Mouse (Mus musculus) adipose tissue, adult 10 weeks (tissue): ENCODE measurements around the gene Elavl1. TPM values are rescaled to one million over a fixed set of nuclear protein-coding genes. Genes with fewer than 3 reads are reported as not detected.

Source experiments
- polyA plus RNA-seq: library from polyadenylated mRNA; stranded (reverse); fragments of 350-450 nt; fragmentation: Illumina TruSeq; extraction: RNeasy Lipid Tissue Mini Kit (QIAGEN cat#74804); gene quantifications from one replicate; pipeline ENCODE4 v1.2.3, GENCODE M21; 2014; ENCODE audit warnings: low read depth, low replicate concordance

The Elavl1 gene
- 31.8 TPM for polyA plus RNA-seq

GRCm38 (mm10) chr8:4324983-4325750, at the start of gene Elavl1, which contains the start of gene Ccl25:
Gene Elavl1 (minus strand): TSS chr8:4325413.
Gene Ccl25 (plus strand): TSS chr8:4325210.

GRCm38 (mm10) chr8:4275275-4276110, 49.7 kb downstream of the Elavl1 start, which contains the start of gene Timm44:
Gene Timm44 (minus strand): TSS chr8:4275913.

GRCm38 (mm10) chr8:4259125-4259804, 65.9 kb downstream of the Elavl1 start, which contains the start of gene Ctxn1:
Gene Ctxn1 (minus strand): TSS chr8:4259274.

DNA sequence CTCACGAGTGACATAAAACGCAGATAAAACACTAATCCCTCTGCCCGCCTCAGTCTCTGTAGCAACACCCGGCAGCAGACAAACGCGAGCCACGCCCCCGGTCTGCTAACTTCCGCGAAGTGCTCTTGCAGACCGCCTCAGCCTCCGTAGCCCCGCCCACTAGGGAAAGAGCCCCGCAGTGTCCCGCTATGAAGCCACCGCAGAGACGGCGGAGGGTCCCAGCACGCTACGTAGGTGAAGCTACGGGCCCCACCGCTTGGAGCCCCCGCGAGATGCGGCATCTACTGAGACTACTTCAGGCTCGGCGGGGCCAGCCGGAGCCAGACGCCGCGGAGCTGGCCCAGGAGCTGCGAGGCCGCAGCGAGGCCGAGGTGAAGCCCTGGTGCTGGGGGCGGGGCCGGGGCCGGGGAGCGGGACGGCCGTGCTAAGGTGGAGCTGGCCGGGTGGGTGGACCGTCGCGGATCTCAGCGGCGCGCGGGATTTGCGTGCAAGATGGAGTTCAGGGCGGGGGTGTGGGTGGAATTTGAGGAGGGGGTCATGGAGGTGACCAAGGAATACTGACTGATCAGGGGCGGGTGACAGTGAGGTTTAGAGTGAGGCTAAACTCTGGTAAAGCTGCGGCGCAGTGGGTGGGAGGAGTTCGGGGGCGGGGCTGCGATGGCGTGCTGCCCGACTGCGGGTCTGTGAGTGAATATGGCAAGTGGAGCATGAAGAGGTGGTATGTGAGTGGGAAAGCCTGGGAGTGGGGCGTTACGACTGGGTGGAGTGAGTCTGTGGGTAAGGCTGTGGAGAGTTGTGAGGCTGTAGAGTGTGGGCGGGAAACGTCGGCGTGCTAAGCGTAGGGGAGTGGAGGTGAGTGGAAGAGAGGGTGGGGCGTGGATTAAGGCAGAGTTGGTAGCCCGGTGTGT, 72.0 kb downstream of the Elavl1 start, which contains the start of gene Snapc2:
TSS of gene Snapc2 (plus strand) at position 147 of the 908 bp plus-strand sequence.

DNA sequence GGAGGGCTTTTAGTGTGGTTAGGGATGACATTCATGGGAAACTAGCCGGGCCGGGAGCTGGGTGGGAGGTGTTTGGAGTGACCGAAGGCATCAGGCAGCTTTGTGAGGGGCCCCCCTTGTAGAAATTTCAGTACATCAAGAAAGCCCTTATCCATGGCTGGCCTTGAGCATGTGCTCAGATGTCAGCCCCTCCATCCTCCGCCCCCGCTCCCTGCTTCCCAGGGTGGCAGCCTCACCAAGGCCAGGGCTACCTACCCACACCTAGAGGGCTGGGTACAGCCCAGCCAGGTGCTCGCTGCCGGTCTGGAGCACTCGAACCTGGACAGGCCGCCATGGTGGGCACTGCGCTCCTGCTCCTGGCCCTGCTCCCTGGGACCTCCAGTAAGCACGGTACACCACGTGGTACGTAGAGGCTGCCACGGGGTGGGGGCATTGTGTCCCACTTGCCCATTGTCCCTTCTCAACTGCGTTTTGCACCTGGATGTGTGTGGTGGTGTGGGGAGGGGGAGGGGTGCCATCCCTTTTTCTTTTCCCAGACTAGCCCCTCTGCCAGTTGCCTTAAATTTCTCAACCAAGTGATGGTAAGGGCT, 77.2 kb downstream of the Elavl1 start, which contains the start of gene Tgfbr3l:
TSS of gene Tgfbr3l (plus strand) at position 264 of the 590 bp plus-strand sequence.

DNA sequence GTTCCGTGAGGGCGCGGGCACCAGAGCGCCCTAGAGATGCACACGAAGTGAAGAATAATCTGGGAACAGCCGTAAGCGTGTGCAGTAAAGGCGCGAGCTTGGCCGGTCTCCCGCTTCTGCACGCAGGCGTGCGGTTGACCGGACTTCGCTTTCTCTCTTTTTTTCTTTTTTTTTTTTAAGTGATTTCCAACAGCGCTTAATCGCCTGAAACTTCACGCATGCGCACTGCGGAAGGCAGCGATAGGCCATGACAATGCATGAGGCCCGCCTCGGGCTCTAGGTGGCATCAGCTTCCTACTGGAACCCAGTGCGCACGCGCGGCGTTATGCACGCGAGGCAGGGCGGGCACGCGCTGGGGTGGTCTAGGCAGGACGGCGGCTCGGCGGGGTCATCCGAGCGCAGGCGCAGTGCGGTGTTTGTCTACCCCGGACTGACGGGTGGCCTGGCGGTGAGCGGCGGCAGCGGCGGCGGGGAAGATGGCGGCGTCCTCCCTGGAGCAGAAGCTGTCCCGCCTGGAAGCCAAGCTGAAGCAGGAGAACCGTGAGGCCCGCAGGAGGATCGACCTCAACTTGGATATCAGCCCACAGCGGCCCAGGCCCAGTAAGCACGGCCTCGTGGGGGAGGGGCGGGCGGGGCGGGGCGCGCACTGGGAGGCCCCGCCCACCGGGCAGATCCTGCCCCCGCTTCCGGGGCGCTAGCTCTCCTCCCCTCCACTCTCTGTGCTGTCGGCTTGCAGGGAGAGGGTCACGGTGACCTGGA, 86.6 kb downstream of the Elavl1 start, which contains the start of the genes Map2k7 and Gm49320:
TSS of gene Map2k7 (plus strand) at position 307 of the 759 bp plus-strand sequence.
TSS of gene Gm49320 (plus strand) at position 432 of the 759 bp plus-strand sequence.

Other genes starting within 250 kb of the Elavl1 start
- 46.3 TPM for gene Cd209f, start 219.6 kb downstream of the Elavl1 start, polyA plus RNA-seq
- 17.3 TPM for gene Cd209g, start 191.3 kb downstream of the Elavl1 start, polyA plus RNA-seq
- 28.6 TPM for gene Evi5l, start 158.8 kb downstream of the Elavl1 start, polyA plus RNA-seq
- 0.19 TPM for gene Prr36, start 108.0 kb downstream of the Elavl1 start, polyA plus RNA-seq
- 5.9 TPM for gene Lrrc8e, start 98.6 kb downstream of the Elavl1 start, polyA plus RNA-seq
- gene Map2k7, start 86.7 kb downstream of the Elavl1 start, polyA plus RNA-seq, result 47.0 TPM
- 2.6 TPM for gene Gm49320, start 86.5 kb downstream of the Elavl1 start, polyA plus RNA-seq
- 12.5 TPM for gene Tgfbr3l, start 77.2 kb downstream of the Elavl1 start, polyA plus RNA-seq
- gene Snapc2, start 72.3 kb downstream of the Elavl1 start, polyA plus RNA-seq, result 31.7 TPM
- 21.8 TPM for gene Ctxn1, start 66.1 kb downstream of the Elavl1 start, polyA plus RNA-seq
- 50.4 TPM for gene Timm44, start 49.5 kb downstream of the Elavl1 start, polyA plus RNA-seq
- 11.1 TPM for gene Ccl25, start 203 bp downstream of the Elavl1 start, polyA plus RNA-seq
- gene Cers4, start 167.6 kb upstream of the Elavl1 start, polyA plus RNA-seq, result 33.8 TPM